Mouse (Mus musculus): Measurements from ENCODE around the gene Tspan4. TPM values are rescaled to one million over a fixed set of nuclear protein-coding genes. Genes with fewer than 3 reads are reported as not detected.

The Tspan4 gene
- polyA plus RNA-seq, 1 experiment, result 15.7 TPM

DNA sequence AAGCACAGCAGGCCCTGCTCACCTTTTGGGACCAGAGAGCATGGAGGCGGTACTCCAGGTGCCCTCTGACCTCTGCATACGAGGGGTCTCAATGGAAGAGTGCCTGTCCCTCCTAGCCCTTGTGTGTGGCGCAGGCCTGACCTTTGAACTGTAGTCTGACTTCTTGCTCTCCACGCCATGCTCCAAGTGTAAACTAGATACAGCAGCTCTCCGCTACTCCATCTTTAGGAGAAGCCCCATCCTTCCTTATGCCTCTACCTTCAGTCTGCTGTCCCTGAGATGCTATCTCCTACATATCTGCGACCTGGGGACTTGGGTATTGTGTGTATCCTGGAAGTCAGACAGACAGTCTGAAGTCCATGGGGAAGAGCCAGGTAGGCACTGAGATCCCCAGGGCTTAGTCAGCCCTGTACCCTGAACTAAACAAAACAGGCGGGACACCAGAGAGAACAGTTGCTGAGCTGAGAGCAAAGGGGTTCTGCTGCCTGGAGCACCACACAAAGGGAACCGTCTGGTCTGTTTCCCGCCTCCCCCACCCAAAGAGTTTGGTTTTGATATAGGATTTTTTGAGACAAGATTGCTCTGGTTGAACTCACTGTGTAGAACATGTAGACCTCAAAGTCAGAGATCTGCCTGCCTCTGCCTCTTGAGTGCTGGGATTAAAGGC is 39.1 kb upstream of the Tspan4 start:
- Histone ChIP-seq H3K4me1 (ENCODE audit: control insufficient read depth, insufficient read depth, insufficient read length, low read length) (peaks cover 31% of the 10 kb centered on the region), H3K4me3 (ENCODE audit: low read depth, low read length) (peak overlapping the region; percentile 76), H3K36me3 (ENCODE audit: control insufficient read depth, insufficient read depth, low read length) (peaks cover 30% of the 10 kb centered on the region), H3K27me3 (ENCODE audit: control insufficient read depth, insufficient read depth, low read length) (no peaks in the 10 kb centered on the region), H3K27ac (ENCODE audit: insufficient read depth, low read depth, low read length) (peak overlapping the region; percentile 96)
- TF ChIP-seq POLR2A (IDR thresholded peaks at IDR 0.05; ENCODE audit: low read depth, low read length) (peak; percentile 77; the same call in 1 of the 2 replicates), CTCF (IDR thresholded peaks at IDR 0.05; ENCODE audit: extremely low read depth, insufficient read length, insufficient replicate concordance, low read depth, low read length) (no peak)
- WGBS, result 50% methylated on average over 9 of the region's 9 CpGs

DNA sequence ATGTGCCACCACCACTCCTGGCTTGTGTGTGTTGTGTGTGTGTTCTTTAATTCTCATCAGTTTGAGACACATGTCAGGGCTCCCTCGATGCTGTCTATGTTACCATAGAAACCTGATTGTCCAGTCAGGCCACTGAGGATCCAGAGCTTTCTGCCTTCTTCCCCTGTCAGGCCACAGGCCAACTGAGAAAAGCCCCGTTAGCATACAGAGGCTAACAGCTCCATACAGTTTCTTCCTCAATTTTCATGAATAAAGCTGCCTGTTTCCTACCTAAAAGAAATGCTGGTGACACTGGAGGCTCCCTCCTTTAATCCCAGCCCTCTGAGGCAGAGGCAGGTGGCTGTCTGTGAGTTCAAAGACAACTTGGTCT is 38.5 kb upstream of the Tspan4 start:
- Histone ChIP-seq H3K4me3 (ENCODE audit: low read depth, low read length) (peak overlapping the region; percentile 76), H3K4me1 (ENCODE audit: control insufficient read depth, insufficient read depth, insufficient read length, low read length) (peaks cover 31% of the 10 kb centered on the region), H3K27ac (ENCODE audit: insufficient read depth, low read depth, low read length) (peak overlapping the region; percentile 96), H3K27me3 (ENCODE audit: control insufficient read depth, insufficient read depth, low read length) (no peaks in the 10 kb centered on the region), H3K36me3 (ENCODE audit: control insufficient read depth, insufficient read depth, low read length) (peaks cover 25% of the 10 kb centered on the region)
- no peak for TF ChIP-seq CTCF (IDR thresholded peaks at IDR 0.05; ENCODE audit: extremely low read depth, insufficient read length, insufficient replicate concordance, low read depth, low read length)
- WGBS, result 34% methylated on average over 2 of the region's 2 CpGs

DNA sequence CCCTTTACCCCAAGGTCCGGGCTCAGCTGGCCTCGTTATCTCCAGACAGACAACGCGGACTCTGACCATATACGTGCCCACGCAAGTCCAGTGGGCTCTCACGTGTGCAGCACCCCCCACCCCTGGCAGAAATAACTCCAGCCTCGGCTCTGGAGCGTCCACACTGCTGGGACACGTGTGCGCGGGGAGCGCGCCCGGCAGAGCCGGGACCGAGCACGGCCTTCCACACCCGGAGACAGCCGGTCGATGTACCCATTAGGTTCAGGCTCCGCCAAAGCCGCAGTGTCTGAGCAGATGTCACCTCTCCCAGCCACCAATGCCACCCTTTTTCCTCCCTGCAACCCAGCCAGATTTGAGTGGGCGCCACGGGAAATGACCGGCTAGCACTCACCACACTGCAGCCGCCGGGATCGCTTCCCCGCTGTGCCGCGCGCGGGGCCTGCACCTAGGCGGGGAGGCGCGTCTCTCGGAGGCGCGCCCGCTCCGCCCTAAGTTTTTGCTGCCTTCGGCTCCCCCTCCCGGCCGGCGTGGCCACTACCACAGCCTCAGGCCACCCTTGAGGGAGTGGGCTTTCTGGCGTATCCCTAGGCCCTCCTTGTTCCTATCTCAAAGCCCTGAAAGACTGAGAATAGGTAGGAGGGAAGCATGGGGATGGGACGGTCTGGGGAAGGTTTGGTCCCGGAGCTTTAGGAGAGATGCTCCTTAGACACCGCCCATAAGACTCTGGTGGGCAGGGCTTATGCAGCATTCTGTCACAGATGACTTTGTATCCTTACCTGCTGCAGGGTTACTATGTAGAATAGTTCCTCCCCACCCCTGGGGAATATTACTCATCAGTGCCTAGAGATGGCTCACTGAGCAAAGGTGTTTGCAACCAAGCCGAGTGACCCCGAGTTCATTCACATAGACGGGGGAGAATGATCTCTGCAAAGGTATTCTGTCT is 37.6 kb upstream of the Tspan4 start, which contains the start of gene Slc25a22:
Slc25a22 (minus strand) TSS at position 715 of the 943 bp plus-strand sequence.
- H3K27me3 ChIP-seq (ENCODE audit: control insufficient read depth, insufficient read depth, low read length), result no peaks in the 10 kb centered on the region
- peaks cover 15% of the 10 kb centered on the region for H3K36me3 ChIP-seq (ENCODE audit: control insufficient read depth, insufficient read depth, low read length)

DNA sequence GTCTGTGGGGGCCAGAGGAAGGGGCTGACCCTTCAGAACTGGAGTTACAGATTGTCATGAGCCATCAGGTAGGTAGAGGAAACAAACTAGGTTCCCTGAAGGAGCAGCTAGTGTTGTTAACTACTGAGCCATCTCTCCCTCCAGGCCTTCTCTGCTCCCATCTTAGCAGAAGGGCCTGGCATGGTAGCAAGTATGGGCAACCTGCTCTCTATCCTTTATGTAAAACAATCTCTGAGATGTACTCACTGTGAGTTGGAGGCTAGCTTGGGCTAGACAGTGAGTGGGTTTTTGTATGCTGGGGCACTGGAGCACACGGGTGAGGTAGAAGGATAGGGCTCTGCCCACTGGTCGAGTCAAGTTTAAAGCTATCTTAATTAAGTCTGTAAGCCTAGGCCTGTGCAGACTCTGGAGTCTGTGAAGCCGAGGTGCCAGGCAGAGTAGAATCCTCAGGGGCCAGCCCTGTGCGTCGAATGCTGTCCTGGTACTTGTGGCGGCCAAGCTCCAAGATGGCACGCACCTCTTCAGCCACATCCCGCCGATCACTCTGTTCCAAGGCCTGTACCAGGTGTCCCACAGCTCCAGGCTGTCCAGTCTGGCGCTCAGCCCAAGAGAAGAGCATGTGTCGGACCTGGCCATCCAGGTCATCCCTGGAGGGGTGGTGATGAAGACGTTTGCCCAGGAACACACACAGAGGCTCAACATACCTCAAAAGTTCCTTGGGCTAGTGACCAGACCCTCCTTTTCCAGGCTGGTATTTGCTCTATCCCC is 36.7 kb upstream of the Tspan4 start:
- Histone ChIP-seq H3K27ac (ENCODE audit: insufficient read depth, low read depth, low read length) (peak overlapping the region; percentile 20; the same call in 1 of the 2 replicates), H3K36me3 (ENCODE audit: control insufficient read depth, insufficient read depth, low read length) (peaks cover 7% of the 10 kb centered on the region), H3K4me3 (ENCODE audit: low read depth, low read length) (no peak overlapping the region), H3K27me3 (ENCODE audit: control insufficient read depth, insufficient read depth, low read length) (no peaks in the 10 kb centered on the region), H3K4me1 (ENCODE audit: control insufficient read depth, insufficient read depth, insufficient read length, low read length) (peaks cover 38% of the 10 kb centered on the region)
- no peak for TF ChIP-seq CTCF (IDR thresholded peaks at IDR 0.05; ENCODE audit: extremely low read depth, insufficient read length, insufficient replicate concordance, low read depth, low read length)
- 89% methylated on average over 12 of the region's 12 CpGs for WGBS

More for the DNA sequence above, 37.6 kb upstream of the Tspan4 start, which contains the start of gene Slc25a22:
- 7% methylated on average over 53 of the region's 53 CpGs for WGBS
- Histone ChIP-seq H3K27ac (ENCODE audit: insufficient read depth, low read depth, low read length) (peak within 1 kb of the TSS; percentile 96), H3K4me1 (ENCODE audit: control insufficient read depth, insufficient read depth, insufficient read length, low read length) (peaks cover 31% of the 10 kb centered on the region), H3K4me3 (ENCODE audit: low read depth, low read length) (peak within 1 kb of the TSS; percentile 76)
- TF ChIP-seq CTCF (IDR thresholded peaks at IDR 0.05; ENCODE audit: extremely low read depth, insufficient read length, insufficient replicate concordance, low read depth, low read length) (peak; percentile 76), POLR2A (IDR thresholded peaks at IDR 0.05; ENCODE audit: low read depth, low read length) (peak; percentile 44)

DNA sequence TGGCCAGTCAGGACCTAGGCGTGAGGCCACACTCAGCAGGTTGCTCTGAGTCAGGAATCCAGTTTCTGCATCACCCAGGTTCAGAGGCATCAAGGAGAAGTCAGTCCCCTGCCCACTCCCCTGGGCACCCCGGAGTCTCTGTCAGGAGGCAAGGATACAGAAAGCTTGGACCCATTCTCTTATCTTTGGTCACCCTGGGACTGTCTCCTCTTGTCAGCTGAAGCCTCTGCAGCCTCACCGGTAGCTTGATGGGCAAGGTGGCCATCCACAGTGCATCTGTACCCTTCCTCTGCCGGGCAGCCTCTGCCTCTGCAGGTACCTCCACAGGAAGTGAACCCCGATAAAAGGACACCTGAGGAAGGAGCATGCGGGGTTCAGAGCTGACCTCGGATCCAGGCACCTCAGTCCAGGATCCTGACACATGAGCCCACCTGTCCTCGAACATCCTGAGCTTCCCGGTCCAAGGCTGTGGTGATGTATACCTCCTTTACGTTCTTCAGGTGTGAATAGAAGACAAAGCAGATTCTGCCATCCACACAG is 35.8 kb upstream of the Tspan4 start:
- Histone ChIP-seq H3K27ac (ENCODE audit: insufficient read depth, low read depth, low read length) (no peak overlapping the region), H3K36me3 (ENCODE audit: control insufficient read depth, insufficient read depth, low read length) (no peaks in the 10 kb centered on the region), H3K4me1 (ENCODE audit: control insufficient read depth, insufficient read depth, insufficient read length, low read length) (peaks cover 34% of the 10 kb centered on the region), H3K27me3 (ENCODE audit: control insufficient read depth, insufficient read depth, low read length) (no peaks in the 10 kb centered on the region), H3K4me3 (ENCODE audit: low read depth, low read length) (no peak overlapping the region)
- WGBS, result 96% methylated on average over 10 of the region's 10 CpGs
- TF ChIP-seq CTCF (IDR thresholded peaks at IDR 0.05; ENCODE audit: extremely low read depth, insufficient read length, insufficient replicate concordance, low read depth, low read length) (no peak), POLR2A (IDR thresholded peaks at IDR 0.05; ENCODE audit: low read depth, low read length) (no peak)

DNA sequence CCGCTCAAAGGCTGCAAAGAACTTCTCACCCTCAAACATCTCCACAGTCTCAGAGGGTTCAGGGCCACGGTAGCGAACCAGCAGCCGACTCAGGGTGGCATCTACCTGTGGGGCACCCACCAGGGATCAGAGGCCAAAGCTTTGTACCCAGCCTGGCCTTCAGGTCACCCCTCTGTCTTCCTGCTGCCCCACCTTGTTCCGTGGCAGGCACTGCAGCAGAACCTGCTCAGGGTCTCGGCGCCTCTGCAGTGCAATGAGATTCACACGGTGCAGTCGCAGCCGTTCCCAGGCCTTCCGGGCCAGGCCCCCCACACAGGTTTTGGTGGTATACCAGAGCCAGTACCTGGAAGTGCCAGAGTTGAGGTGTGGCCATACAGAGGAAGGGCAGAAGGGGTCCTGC is 35.2 kb upstream of the Tspan4 start:
- Histone ChIP-seq H3K27me3 (ENCODE audit: control insufficient read depth, insufficient read depth, low read length) (no peaks in the 10 kb centered on the region), H3K4me3 (ENCODE audit: low read depth, low read length) (no peak overlapping the region), H3K36me3 (ENCODE audit: control insufficient read depth, insufficient read depth, low read length) (no peaks in the 10 kb centered on the region), H3K4me1 (ENCODE audit: control insufficient read depth, insufficient read depth, insufficient read length, low read length) (peaks cover 28% of the 10 kb centered on the region), H3K27ac (ENCODE audit: insufficient read depth, low read depth, low read length) (no peak overlapping the region)
- 96% methylated on average over 11 of the region's 11 CpGs for whole genome bisulfite sequencing
- TF ChIP-seq CTCF (IDR thresholded peaks at IDR 0.05; ENCODE audit: extremely low read depth, insufficient read length, insufficient replicate concordance, low read depth, low read length) (no peak), POLR2A (IDR thresholded peaks at IDR 0.05; ENCODE audit: low read depth, low read length) (no peak)

All from small intestine, adult 2 months (tissue).